Mouse (Mus musculus) frontal cortex, postnatal 10 days (tissue): ENCODE results near the gene Hist1h2bq.
"Not testable (repeated sequence)": the region's sequence is repeated elsewhere in the genome, so short reads cannot be mapped to it uniquely, and the experiment has no call there.

Source experiments
- DNase-seq, 2 experiments: peaks; one replicate each; pipeline ENCODE4 v3.0.0; 2022; ENCODE audit warnings: low spot score in 2 of 2, mixed read lengths in 1 of 2

Hist1h2bq gene

DNA sequence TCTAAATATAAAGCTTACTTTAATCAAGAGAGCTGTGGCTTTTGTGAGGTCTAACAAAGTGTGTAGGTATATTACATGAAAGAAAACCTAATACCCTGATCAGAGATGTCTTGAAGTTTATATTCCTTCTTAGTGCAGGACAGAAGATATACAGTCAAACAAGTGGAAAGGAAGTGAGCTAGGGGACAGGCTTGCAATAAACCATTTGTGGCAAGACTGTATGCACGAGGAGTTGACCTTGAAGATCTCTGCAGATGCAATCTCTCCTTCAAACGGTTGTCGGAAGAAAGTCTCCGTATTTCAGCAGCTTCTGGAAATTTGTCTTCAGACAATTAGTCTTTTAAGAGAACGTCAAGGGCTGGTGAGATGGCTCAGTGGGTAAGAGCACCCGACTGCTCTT, 20.1 kb downstream of the Hist1h2bq start:
- DNase-seq: no peak

DNA sequence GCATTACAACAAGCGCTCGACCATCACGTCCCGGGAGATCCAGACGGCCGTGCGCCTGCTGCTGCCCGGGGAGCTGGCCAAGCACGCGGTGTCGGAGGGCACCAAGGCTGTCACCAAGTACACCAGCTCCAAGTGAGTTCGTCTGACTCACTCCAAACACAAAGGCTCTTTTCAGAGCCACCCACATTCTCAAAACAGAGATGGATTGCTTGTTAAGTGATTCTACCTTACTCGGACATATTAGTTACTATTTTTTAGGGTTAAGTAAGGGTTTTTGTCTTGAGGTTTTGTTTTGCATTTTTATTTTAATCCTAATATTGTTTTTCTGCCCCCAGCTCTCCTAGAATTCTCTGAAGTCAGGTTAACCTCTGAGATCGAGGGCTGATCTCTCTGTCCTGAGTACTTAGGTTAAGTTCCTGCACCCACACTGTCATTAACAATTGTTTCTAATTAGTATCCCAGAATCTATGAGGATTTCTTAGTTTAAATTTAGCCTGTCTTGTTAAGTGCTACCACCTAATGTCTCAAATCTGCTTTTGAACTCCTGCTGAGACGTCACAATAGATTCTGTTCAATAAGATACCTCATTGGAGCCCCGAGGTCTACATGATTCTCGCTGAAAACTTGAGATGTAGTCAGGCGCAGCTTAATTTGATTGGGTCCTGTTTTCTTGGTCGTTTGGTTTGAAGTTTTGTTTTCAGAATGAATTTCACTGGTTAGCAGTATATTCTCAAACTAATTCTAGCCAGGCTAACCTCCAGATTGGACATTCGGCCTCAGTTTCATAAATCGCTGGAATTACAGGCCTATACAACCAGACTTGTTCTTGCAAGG, 22.0 kb downstream of the Hist1h2bq start:
- DNase-seq: no peak

DNA sequence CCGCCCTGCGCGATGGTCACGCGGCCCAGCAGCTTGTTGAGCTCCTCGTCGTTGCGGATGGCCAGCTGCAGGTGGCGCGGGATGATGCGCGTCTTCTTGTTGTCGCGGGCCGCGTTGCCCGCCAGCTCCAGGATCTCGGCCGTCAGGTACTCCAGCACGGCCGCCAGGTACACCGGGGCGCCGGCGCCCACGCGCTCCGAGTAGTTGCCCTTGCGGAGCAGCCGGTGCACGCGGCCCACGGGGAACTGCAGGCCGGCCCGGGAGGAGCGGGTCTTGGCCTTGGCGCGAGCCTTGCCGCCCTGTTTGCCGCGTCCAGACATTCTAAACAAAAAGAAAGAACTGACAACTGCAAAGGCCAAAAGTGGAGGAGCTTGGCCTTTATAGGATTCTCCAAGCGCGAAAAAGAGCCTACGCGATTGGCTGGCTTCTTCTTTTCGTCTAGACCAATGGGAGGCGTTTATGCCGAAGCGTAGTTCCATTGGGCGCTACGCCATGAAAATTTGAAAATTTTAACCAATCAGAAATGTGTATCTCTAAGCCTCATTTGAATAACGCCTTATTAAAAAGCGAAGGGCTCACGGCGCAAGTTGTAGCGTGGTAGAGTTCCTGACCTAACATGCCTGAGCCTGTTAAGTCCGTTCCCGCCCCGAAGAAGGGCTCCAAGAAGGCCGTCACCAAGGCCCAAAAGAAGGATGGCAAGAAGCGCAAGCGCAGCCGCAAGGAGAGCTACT, 22.9 kb downstream of the Hist1h2bq start, which contains the start of the genes Hist1h2an and Hist1h2bp:
Gene Hist1h2an, minus strand, starts transcription at position 320 of the 731 bp plus-strand sequence.
Gene Hist1h2bp, plus strand, starts transcription at position 563 of the 731 bp plus-strand sequence.
- DNase-seq: peak; percentile 86 to 87

DNA sequence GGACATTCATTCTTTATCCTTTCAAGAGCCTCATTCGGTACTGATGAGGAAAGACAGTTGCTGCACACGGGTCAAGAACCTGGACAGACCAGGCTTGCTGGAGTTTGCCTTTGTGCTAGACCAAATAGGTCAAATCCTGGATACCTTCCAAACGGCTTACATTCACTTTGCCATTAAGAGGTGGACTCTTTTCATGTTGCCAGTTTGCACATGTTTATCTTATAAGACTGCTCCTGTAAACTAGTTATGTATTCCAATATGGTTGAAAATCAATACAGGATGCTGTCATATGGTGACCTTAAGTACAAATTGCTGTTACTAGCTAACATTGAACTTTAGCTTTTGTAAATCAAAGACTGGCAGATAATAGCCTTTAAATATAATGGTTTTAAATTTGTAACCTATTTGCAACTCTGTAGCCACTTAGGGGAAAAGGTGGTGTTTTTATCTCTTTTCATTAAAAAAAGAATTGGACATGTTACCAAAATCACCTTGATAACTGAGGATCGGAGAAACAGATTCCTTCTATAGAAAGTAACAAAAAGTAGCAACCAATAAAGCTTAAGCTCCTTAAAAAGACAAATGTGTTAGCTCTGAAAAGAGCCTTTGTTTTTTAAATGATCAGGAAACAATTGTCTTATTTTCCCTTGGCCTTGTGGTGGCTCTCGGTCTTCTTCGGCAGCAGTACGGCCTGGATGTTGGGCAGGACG, 23.7 kb downstream of the Hist1h2bq start:
- DNase-seq: no peak

DNA sequence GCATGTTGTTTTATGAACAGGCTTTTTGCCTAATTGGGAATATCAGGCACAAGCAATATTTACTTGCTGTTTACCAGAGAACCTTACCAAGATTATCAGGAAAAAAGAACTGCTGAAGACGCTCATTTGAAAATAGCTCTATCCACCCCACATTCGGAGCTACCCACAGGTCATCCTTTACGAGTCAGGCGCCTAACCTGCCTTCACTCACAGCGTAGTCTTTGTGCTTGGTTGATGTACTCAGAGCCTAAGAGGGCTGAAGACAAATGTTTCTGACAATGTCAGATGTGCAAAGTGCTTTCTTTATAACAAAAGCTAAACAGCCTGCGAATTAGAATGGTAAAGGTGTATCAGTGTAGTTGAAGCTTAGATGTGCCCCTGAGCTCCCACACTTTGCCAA, 25.7 kb downstream of the Hist1h2bq start:
- DNase-seq: no peak

DNA sequence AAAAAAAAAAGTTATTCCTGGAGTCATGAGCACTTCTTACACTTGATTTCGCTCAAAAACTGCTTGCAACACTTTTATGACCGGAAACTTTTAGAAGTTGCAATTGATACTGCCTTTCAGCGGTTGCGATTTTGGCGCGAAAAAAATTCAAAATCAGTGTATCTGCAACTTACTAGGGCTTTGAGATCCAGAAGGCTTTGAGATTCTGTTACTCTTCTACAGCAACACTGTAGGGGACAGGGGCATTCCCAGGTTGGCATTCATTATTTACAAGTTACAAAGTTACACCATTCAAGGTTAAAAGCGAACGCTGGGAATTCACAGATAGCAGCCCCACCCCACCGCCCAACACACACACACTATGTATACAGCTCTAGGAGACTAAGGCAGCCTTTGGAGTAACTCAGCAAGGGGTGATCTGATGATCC, 26.2 kb downstream of the Hist1h2bq start:
- no peak for DNase-seq

DNA sequence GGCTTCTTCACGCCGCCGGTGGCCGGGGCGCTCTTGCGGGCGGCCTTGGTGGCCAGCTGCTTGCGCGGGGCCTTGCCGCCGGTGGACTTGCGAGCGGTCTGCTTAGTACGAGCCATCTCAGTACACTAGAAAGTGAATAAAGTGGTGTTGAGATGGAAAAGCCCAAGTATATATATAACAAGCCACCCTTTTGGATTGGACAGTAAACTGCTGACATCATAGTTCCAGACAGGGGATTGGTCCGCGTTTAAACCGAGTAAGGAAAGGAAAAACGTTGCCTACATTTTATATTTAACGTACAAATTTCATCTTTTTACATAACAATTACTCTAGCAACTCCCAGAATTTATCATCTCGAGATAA, 26.8 kb downstream of the Hist1h2bq start, which contains the start of gene Hist1h3i:
Gene Hist1h3i, minus strand, starts transcription at position 116 of the 363 bp plus-strand sequence.
- DNase-seq: peak; percentile 22 to 34

DNA sequence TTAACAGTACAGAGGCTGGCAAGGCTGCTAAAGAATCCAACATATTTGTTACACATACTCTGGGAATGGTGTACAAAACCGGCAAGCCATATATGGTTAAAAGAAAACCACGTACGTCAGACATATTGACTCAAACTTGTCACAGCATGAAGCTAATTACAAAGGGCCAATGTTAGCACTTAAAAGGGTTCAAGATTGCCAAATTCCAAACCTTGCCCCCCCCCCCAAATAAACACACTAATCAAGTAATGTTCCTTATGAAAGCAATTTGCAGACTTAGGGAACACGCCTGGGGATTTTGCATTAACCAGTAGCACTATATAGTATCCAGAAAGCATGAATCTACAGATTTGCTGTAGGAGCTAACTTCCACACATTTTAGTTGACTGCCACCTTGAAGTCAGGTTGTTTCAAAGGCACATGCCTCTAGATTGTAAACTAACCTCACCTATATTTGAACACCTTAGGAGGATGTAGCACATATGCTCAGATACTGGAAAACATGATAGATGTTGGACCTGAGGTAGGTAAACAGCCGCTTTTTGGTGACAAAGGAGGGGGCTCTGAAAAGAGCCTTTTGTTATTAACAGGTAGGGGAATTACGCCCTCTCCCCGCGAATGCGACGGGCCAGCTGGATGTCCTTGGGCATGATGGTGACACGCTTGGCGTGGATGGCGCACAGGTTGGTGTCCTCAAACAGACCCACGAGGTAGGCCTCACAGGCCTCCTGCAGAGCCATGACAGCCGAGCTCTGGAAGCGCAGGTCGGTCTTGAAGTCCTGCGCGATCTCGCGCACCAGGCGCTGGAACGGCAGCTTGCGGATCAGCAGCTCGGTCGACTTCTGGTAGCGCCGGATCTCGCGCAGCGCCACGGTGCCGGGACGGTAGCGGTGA, 27.4 kb downstream of the Hist1h2bq start:
- not testable (repeated sequence) for DNase-seq

DNA sequence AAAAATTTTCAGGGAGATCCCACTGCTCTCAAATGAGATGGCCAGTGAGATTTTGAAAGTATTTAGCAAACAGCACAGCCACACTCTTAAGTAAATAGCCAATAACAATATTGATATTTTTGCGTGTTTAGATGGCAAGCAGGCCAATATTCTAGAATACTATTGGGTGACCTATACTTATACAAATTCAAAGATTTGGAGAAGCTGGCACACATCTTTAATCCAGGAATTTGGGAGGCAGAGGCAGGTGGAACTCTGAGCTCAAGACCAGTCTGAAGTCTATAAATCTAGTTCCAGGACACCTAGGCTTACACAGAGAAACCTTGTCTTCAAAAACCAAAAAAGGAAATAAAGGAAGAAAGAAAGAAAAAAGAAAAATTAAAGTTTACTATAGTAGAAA, 28.4 kb downstream of the Hist1h2bq start:
- no peak for DNase-seq

DNA sequence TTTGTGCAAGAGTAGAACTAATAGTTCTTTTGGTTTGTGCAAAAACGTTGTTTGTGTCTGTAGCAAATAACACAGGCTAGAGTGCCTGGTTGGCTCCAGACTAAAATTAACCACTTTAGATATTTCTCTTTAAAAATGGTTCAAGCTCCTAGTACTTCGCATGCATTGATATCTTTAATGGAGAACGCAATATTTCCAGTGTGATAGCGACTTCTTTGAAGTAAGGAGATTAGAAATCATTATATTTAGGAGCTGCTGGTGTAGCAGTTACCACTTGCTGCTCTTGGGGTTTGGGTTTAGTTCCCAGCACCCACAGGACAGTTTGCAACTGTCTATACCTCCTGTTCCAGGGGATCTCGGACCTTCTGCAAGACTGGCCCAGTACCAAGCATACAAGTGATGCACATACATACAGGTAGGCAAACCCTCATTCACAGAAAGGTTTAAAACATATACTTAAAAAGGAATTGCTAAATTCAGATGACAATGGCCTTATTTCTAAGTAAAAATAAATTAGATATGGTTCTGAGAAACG, 28.9 kb downstream of the Hist1h2bq start:
- no peak for DNase-seq

DNA sequence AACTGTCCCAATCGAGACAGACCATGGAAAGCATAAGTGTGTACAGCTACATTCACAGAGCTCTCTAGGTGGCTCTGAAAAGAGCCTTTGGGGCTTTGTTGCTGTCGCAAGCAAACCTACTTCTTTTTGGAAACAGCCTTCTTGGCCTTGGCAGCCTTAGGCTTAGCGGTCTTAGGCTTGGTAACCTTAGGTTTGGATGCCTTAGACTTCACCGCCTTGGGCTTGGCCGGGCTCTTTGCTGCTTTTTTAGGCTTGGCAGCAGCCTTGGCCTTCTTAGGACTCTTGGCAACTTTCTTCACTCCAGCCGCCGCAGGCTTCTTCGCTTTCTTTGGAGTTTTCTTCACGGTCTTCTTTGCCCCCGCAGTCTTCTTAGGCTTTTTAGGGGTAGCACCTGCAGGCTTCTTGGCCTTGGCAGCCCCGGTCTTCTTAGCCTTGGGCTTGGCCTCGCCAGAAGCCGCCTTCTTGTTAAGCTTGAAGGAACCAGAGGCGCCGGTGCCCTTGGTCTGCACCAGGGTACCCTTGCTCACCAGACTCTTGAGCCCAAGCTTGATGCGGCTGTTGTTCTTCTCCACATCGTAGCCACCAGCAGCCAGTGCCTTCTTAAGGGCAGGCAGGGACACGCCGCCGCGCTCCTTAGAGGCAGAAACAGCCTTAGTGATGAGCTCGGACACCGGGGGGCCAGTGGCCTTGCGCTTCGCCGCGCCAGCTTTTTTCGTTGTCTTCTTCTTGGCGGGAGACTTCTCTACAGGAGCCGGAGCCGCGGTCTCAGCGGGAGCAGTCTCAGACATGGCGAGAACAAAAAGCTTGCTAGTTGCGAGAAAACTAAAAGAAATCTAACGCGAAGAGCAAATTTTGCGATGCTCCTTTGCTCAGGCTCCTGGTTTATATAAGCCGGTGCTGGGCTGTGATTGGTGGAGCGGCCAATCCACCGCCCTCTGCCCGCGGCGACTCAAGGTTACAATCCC, 29.9 kb downstream of the Hist1h2bq start, which contains the start of gene Hist1h1b:
Gene Hist1h1b, minus strand, starts transcription at position 859 of the 965 bp plus-strand sequence.
- DNase-seq: peak; percentile 24

DNA sequence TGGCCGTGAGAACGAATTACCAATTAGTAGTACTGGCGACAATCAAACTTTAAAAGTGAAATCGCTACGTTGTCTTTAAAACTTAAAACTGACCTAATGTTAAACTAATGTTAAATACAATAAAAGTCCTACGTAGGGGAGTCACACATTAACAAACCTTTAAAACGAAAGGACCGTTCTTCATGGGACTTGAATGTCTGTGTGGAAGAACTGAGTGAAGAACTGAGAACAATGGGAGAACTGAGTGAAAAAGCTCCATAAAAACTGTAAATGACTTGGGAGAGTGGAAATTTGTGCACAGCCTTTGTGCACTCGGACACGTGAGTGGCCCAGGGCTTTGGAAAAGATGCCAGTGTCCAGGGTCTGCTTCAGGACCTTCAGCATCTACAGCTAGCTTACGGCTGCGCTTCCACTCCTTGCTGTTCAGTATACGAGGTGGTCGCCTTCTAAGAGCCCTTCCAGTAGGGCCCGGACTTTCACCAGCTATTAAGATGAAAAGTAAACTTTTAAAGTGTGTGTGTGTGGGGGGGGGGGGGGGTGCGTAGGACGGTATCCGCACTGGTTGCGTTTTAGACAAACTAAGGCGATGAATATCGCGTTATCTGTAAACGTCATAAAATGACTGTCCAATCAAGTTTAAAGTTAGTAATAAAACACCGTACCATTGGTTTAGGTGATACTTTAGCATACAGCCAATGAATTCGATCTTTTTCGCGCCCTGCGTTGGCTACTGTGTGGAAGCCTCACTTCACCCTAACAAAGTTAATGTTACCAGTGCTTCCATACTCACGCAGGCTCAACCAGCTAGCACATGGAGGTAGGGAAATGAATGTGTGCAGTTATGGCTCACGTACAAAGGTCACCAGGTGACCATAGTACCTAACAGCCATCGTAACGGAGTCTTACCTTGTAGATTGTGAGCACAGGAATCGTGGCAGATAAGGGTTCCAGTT, 30.9 kb downstream of the Hist1h2bq start:
- peak; percentile 43 to 55 for DNase-seq
